Mouse (Mus musculus) adrenal gland, adult 18-20 months (tissue): ENCODE measurements around the gene Prkca. TPM values are rescaled to one million over a fixed set of nuclear protein-coding genes. Genes with fewer than 3 reads are reported as not detected.

Experiments used
- DNase-seq, 2 experiments: peaks; one replicate each; pipeline ENCODE4 v3.0.0; 2021 to 2022; ENCODE audit warnings: low spot score in 2 of 2
- total RNA-seq, 2 experiments: library from RNA; stranded (reverse); gene quantifications; 1 replicate in 1 of 2; 2 replicates in 1 of 2; pipeline ENCODE4 v1.2.3; 2021

Prkca gene
- total RNA-seq, 2 experiments from 2014 or later = 7.3 to 12.0 TPM

- DNase-seq = no peak
Measured at GRCm38 (mm10) chr11:107969943-107970342, 373.8 kb downstream of the Prkca start.

DNA sequence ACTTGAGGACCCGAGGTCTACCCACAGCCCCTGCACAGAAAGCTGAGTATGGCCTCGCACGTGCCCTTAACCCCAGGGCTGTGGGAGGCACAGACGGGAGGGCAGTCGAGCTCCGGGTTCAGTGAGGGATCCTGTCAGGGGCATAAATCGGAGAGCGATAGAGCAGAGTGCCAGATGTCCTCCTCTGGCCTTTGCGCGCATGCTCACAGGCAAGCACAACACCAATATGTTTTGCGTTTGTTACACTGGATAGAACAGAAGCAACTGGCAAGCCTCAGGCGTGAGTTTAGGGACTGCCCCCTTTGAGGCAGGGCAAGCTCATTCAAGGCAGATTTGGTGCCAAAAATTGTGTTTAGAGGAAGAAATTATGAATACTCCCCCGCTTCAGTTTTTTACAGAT, 375.6 kb downstream of the Prkca start:
- no peak for DNase-seq

DNA sequence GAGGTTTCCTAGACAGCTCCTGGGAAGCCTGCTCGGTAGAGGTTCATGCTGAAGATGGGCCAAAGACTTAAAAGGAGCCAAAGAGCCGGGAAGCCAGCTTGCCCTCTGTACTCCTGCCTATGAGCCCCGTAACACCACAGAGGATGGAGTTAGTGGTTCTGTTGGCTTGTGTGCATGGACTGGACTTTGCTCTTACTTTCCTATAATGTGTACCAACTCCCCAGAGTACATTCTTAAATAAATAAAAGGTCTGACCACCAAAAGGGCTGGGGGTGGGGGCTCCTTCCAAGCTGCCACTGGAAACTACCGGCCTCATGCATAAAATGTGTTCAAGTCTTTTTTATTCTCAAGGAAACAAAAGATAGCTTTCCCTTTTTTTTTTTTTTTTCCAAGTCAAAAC, 377.5 kb downstream of the Prkca start:
- no peak for DNase-seq

DNA sequence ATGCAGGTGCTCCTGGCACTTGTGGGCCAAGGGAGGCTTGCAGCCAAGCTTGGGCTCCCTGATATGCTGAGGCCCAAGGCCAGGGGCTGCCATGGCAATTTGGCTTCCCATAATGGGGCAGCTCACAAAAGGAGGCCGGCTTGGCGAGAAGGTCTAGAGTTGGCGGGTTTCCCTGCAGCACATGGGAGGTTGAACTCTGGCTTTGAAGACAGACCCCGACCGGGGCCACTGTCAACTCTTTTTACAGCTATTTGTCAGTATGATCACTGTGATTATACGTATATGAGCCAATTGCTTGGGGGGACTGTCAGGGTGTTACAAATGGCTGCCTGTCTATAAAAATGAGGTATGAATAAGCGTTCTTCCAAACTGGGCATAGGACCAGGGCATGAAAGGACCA, 378.3 kb downstream of the Prkca start:
- no peak for DNase-seq

DNA sequence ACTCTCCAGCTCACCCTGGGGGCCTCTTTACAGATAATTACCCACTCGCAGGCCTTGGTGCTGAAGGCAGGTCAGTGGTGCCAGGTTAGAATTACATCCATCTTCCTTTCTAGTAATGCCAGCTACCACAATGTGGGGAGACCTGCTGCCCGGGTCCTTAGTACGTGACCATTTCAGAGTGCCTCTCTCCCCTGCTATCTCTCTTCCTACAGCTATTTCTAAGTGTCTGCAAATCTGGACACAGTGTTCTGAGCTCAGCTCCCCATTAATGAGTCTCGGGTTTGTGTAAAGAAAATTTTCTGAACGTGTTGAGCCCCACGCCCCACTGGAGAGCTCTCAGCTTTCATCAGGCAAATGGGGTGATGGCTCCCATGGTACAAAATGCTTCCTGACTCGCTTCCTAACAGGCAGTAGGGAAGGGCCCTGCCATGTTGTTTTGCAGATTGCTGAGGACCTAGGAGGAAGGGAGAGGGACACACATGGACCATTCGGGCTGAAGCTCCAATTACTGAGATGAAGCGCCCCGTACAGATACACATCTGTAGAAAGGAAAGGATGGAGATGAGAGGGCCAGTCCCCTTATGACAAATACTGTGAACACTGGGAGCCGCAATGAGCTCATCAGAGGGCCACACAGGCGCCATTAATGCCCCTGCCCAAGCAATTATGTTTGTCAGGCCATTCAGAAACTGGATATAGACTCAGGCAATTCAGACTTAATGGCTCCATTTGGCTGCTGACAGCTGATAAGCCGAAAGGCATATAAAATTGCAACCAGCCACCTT, 386.0 kb downstream of the Prkca start:
- DNase-seq = no peak

DNA sequence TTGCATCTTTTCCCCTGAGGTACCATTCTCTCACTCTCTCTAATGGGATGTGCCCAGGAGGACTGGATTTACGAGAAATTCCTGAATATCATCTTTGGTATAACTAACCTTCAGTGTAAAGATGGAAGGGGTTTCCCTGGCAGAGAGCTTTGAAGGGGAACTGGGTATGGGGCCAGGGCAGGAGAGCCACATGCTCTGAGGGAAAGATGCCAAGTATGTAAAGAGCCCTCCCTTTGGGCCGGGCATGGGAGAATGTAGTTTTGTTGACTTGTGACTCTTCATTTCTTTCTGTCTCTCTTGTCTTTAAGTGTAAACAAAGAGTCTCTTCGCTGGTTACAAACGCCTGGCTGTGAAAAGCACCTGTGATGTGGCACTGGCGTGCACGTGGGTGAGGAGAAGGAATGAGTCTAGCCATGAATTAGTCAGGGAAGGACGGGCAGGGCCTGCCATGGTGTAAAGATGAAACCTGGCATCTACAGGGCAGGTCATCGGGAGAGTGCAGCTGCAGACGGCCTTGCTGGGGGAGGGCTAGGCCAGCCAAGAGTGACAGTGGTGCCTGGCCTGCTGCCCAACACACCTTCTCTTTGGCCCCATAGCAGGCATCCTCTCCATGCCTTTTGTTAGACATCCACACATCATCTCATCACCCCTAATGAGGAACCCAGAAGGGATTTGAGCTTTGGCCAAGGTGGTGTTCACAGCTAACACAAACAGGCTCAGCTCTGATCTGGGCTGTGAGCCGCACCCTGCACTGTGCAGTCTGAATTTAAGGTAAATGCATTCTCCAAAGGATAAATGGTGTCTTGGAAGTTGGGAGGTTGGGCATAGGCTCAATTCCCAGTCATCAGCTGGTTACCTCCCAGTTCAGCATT, 388.3 kb downstream of the Prkca start:
- DNase-seq = no peak

DNA sequence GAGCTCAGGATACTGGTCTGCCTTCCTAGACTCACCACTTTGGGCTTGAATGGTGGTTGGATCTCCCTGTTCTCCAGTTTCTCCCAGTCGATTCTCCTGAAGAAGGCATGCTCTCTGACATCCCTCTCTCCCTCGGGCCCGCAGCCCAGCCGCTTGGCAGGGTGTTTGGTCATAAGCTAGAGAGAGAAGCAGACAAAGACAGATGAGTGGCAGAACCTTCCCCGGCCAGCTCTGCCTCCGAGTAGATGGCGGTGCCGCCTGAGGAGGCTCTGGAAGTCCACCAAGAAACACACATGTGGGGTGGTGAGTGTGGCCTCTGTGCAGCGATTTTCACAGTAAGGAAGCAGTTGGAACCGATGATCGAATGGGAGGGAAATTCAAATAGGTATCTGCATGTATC, 392.3 kb downstream of the Prkca start:
- no peak for DNase-seq

DNA sequence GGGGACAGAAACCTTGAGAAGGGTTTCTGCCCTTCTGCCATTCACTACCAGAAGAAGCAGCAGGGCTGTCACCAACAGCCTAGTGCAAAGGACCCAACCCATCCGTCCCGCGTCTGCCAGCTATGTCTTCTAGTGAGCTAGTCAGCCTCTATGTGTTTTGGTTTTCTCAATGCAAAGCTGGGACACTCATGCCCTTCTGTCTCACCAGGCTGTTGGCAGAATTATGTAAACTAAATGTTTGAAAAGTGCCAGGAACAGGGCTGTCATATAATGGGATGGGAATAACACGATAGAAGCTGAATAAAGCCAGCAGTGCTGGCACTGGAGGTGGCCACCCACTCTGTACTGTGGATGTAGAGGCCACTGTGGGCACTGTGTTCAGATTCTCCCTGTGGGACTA, 393.1 kb downstream of the Prkca start:
- DNase-seq = no peak

GRCm38 (mm10) chr11:107950211-107950610, 393.5 kb downstream of the Prkca start:
- DNase-seq = no peak

DNA sequence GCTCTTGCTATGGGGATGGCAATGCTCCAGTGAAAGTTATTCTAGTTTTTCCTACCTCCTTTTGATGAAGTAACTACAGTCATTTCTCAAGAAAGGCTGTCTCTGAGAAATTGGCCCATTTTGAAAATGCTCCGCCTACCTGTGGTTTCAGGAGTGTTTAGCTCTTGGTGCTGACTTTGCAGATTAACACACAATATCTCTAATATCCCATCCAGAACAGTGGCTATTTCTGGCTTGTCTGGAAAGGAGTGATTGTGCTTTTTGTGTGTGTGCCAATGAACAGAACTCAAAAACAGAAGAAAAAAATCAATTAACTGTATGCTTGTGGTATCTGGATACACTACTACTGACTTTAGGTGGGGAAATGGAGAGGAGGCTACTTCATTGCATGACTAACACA, 395.8 kb downstream of the Prkca start:
- DNase-seq = no peak

DNA sequence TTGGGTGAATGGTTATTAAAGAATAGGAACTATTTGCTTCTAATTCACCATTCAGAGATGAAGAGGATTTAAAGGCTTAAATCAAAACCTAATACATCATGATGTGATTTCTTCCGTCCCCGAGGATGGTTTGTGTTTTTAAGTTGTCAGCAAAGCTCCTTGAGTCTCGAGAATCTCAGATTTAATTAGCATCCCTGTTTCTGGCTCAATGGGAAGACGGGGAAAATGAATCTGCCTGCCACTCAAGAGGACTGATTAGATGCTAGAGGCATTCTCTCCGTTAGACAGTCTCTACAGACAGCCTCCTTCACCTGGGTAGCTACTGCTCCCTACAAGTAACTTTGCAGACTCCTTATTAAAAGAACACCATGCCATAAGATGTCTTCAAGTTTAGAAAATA, 396.9 kb downstream of the Prkca start:
- no peak for DNase-seq

DNA sequence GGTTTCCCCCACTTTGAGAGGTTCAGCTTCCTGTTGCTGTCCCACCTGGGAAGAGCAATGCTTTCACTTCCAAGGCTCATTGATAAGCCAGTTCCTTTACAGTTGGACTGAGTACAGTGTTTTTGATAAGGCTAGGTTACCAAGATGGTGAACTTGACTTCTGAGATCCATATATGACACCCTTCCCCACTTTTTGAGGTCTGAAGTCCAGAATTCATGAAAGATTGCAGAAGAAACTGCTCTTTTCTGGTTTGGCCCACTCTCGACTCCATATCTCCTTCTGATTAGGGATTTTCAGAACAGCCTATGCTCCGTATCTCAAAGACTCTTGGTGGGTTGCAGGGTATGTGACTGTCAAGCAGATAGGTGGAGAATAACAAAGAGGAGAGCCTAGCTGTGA, 406.8 kb downstream of the Prkca start:
- DNase-seq = no peak

GRCm38 (mm10) chr11:107931721-107932120, 412.0 kb downstream of the Prkca start:
- no peak for DNase-seq

- DNase-seq = no peak
Measured at GRCm38 (mm10) chr11:107931288-107931687, 412.4 kb downstream of the Prkca start.

DNA sequence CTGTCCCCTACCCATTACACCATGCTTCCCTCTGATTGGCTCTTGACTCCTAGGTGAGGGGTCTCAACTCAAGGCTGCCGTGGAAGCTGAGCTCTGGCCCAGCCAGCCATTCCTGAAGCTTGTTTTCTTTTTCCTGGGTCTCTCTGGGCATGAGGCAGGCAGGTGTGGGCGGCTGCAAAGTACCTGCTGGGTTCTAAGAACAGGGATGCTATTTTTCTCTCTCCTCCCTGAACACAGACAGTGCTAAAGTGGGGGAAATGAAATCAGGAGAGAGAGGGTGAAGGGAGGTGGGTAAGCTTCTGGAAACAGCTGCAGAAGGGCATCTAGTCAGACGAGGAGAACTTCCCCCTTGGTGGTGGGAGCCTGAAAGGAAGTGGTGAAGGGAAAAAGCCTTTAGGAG, 414.0 kb downstream of the Prkca start:
- no peak for DNase-seq

GRCm38 (mm10) chr11:107919852-107920508, 423.7 kb downstream of the Prkca start:
- DNase-seq = no peak

- no peak for DNase-seq
Measured at GRCm38 (mm10) chr11:107917721-107918235, 425.9 kb downstream of the Prkca start.

GRCm38 (mm10) chr11:107914634-107915226, 429.0 kb downstream of the Prkca start, which contains the start of gene Cacng5:
Gene Cacng5 (minus strand): TSS chr11:107915055.
- DNase-seq = no peak

GRCm38 (mm10) chr11:107913317-107913716, 430.4 kb downstream of the Prkca start:
- DNase-seq = no peak

DNA sequence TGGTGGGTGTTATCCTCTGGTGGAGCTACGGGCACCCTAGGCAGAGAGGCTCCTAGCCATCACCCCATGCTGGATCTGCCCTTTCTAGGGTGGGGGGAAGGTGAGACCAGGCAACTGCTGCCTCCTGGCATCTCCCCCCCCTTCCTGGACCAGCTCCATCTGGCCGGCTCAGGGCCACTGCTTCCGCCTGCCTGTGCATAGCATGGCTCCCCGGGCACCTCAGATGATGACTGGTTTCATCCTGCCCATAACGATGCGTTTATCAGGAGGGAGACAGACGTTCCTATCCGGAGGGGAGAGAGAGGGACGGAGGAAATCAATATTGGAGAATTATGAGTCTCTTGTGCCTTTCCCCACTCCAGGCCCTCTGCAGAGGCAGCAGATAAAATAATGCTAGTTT, 438.4 kb downstream of the Prkca start:
- DNase-seq = no peak

DNA sequence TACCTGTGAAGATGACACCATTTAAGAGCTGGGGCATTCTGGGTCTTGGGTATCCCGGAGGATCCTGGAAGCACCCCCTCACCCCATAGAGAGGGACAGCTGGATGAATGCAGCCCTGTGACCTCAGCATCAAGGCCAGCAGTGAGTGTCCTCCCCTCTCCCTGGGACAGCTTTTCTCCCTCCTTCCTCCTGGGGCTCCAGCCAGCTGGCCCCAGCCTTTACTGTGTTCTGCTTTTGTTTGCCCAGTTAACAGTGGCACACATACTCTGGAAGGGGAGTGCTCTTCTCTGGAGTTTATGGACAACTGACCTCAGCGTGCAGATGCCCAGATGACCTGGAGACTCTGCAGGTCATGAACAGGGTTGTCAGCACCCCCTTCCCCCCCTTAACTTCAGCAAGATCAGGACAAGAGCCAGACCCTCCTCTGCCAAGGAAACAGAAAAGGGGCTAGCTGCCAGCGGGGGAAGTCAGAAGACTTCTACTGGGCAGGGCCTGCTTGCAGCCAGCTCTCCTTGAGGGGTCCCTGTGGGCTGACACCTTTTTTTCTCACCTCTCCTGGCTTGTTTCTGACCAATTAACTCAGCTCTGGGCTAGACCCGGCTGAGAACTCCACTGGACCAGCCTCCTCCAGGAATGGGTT, 439.6 kb downstream of the Prkca start:
- DNase-seq = peak in 1 of 2 experiments; percentile 7
